Mouse (Mus musculus) C2C12 (cell line): ENCODE measurements around the gene Fkbp11. TPM values are rescaled to one million over a fixed set of nuclear protein-coding genes. Genes with fewer than 3 reads are reported as not detected.

Source experiments
- H3K27me3 ChIP-seq: one replicate; pipeline ENCODE4 v1.6.1; 2011; ENCODE audit not compliant: control insufficient read depth, insufficient read depth, insufficient read length
- H3K36me3 ChIP-seq: one replicate; pipeline ENCODE4 v1.6.1; 2011; ENCODE audit not compliant: control insufficient read depth, insufficient read depth
- H3K4me3 ChIP-seq: one replicate; pipeline ENCODE4 v1.5.1; 2011; ENCODE audit warnings: mild to moderate bottlenecking, control low read depth; ENCODE audit not compliant: poor library complexity, insufficient read depth, severe bottlenecking
- H3K79me2 ChIP-seq: one replicate; pipeline ENCODE4 v1.6.1; 2011; ENCODE audit not compliant: control insufficient read depth, insufficient read depth
- H3K79me3 ChIP-seq: one replicate; pipeline ENCODE4 v1.6.1; 2011; ENCODE audit warnings: low read depth, control low read depth
- H3ac ChIP-seq: one replicate; pipeline ENCODE3; 2011; ENCODE audit warnings: low read depth; ENCODE audit not compliant: control insufficient read depth, insufficient read length
- CEBPB ChIP-seq: IDR thresholded peaks from one replicate; pipeline ENCODE4 v1.6.1; 2011; ENCODE audit warnings: low read depth, mild to moderate bottlenecking, control low read depth, moderate library complexity
- CTCF ChIP-seq: IDR thresholded peaks from one replicate; pipeline ENCODE4 v1.5.1; 2011; ENCODE audit not compliant: control insufficient read depth, insufficient read depth, insufficient read length
- FOSL1 ChIP-seq: IDR thresholded peaks from one replicate; pipeline ENCODE4 v1.8.0; 2011; ENCODE audit warnings: mild to moderate bottlenecking, low read length; ENCODE audit not compliant: poor library complexity, insufficient read depth, severe bottlenecking
- MAX ChIP-seq: IDR thresholded peaks from one replicate; pipeline ENCODE4 v1.6.1; 2011; ENCODE audit warnings: mild to moderate bottlenecking, control low read depth
- MYOD1 ChIP-seq: IDR thresholded peaks from one replicate; pipeline ENCODE4 v1.6.1; 2011; ENCODE audit warnings: low read depth; ENCODE audit not compliant: control insufficient read depth, insufficient read length
- MYOG ChIP-seq: IDR thresholded peaks from one replicate; pipeline ENCODE4 v1.6.1; 2011; ENCODE audit not compliant: control insufficient read depth, insufficient read length; ENCODE audit errors: extremely low read depth
- USF1 ChIP-seq: IDR thresholded peaks from one replicate; pipeline ENCODE4 v1.6.1; 2011; ENCODE audit warnings: low read depth, mild to moderate bottlenecking, control low read depth, moderate library complexity
- polyA plus RNA-seq: library from polyadenylated mRNA; unstranded; fragments of >200 nt; fragmentation: generic; extraction: Trizol; gene quantifications from one replicate; pipeline ENCODE4 v1.2.1, GENCODE M21; 2012; ENCODE audit warnings: missing spikeins

Fkbp11 gene
- polyA plus RNA-seq, 1 experiment = 103 TPM

DNA sequence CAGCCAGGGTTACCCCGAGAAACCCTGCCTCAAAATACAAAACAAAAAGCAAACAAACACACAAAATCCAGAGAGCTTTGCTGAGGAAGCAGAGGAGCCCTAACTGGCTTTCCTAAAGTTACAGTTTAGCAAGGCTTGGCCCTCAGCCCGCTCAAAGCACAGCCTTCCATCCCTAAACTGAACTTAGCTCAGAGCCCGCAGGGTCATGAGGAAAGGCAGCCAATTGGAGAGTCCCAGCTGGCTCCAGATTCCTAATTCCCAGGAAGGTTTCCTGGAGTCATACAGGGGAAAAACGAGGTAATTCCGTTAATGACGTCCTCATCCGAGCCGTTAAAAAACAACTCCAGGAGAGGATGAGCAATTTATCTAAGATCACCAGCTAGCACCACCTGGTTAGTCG, 32.3 kb downstream of the Fkbp11 start:
- Histone ChIP-seq H3K4me3 (no peak overlapping the region), H3K79me2 (no peaks in the 10 kb centered on the region), H3K27me3 (peaks cover 4% of the 10 kb centered on the region), H3K36me3 (no peaks in the 10 kb centered on the region), H3K79me3 (no peaks in the 10 kb centered on the region), H3ac (no peak overlapping the region)
- TF ChIP-seq MAX = no peak
- no peak for TF ChIP-seq MYOD1
- no peak for TF ChIP-seq USF1
- no peak for TF ChIP-seq MYOG
- no peak for TF ChIP-seq CEBPB
- TF ChIP-seq FOSL1 = no peak
- TF ChIP-seq CTCF = no peak

- H3ac ChIP-seq = no peak overlapping the region
- H3K4me3 ChIP-seq = no peak overlapping the region
- TF ChIP-seq MYOG (no peak), MAX (peak; percentile 38)
- no peaks in the 10 kb centered on the region for H3K36me3 ChIP-seq
- H3K79me3 ChIP-seq = no peaks in the 10 kb centered on the region
- no peaks in the 10 kb centered on the region for H3K79me2 ChIP-seq
- H3K27me3 ChIP-seq = no peaks in the 10 kb centered on the region
Observed at GRCm38 (mm10) chr15:98692171-98692715, 35.8 kb downstream of the Fkbp11 start.

- no peak overlapping the region for H3ac ChIP-seq
- no peaks in the 10 kb centered on the region for H3K79me3 ChIP-seq
- no peaks in the 10 kb centered on the region for H3K27me3 ChIP-seq
- H3K36me3 ChIP-seq = no peaks in the 10 kb centered on the region
- H3K79me2 ChIP-seq = no peaks in the 10 kb centered on the region
- H3K4me3 ChIP-seq = no peak overlapping the region
- TF ChIP-seq MYOG (no peak), CEBPB (no peak), USF1 (no peak), FOSL1 (no peak), MYOD1 (peak; percentile 19), CTCF (no peak), MAX (no peak)
Observed at GRCm38 (mm10) chr15:98691486-98692147, 36.4 kb downstream of the Fkbp11 start.

DNA sequence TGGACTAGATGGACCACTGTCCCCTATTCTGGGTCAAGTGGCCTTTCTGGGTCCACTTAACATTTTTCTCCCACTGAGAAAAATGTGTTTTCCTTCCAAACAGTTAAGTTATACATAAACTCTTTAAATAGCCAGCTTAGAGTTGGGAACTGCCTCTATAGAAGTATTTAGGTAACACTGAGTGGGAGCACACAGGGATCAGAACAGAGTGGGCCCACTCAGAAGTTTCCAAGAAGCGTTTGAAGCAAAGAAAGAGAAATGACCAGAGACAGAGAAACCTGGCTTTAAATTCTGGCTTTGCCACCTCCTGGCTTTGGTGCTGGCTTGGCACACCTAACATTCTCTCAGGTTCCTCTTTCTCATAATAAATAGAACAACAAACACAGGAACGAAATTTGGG, 38.3 kb downstream of the Fkbp11 start:
- Histone ChIP-seq H3K4me3 (no peak overlapping the region), H3K79me2 (no peaks in the 10 kb centered on the region), H3ac (no peak overlapping the region), H3K36me3 (no peaks in the 10 kb centered on the region), H3K79me3 (no peaks in the 10 kb centered on the region), H3K27me3 (no peaks in the 10 kb centered on the region)
- TF ChIP-seq MYOD1 (no peak), CEBPB (no peak), CTCF (no peak), MAX (no peak), FOSL1 (no peak), MYOG (no peak), USF1 (no peak)

- TF ChIP-seq MYOG (no peak), FOSL1 (no peak), CEBPB (no peak), CTCF (no peak), USF1 (no peak), MAX (no peak), MYOD1 (no peak)
- H3ac ChIP-seq = no peak overlapping the region
- H3K79me2 ChIP-seq = no peaks in the 10 kb centered on the region
- H3K79me3 ChIP-seq = no peaks in the 10 kb centered on the region
- no peaks in the 10 kb centered on the region for H3K36me3 ChIP-seq
- H3K27me3 ChIP-seq = no peaks in the 10 kb centered on the region
- no peak overlapping the region for H3K4me3 ChIP-seq
Observed at GRCm38 (mm10) chr15:98685926-98686325, 42.1 kb downstream of the Fkbp11 start.

DNA sequence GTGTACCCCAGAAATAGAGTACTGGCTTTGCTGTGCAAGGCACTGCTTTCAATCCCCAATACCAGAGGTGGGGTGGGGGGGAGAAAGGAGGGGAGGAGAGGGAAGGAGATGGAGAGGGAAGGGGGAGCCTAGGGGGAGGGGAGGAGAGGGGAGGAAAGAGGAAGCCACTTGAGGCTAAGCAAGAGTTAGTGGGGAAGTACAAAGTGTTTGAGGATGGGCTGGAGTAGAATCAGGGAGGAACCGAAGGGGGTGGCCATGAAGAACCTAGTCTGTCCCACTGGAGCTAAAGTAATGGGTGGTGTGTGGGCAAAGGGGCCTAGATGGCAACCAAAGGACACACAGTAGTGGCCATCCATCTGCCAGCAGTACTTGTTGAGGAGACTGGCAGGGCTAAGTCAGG, 44.3 kb downstream of the Fkbp11 start:
- no peak overlapping the region for H3ac ChIP-seq
- TF ChIP-seq CTCF (no peak), MYOD1 (no peak), MAX (no peak), FOSL1 (no peak), CEBPB (no peak), USF1 (no peak), MYOG (no peak)
- H3K27me3 ChIP-seq = no peaks in the 10 kb centered on the region
- no peak overlapping the region for H3K4me3 ChIP-seq
- no peaks in the 10 kb centered on the region for H3K79me3 ChIP-seq
- no peaks in the 10 kb centered on the region for H3K36me3 ChIP-seq
- no peaks in the 10 kb centered on the region for H3K79me2 ChIP-seq
